Mouse (Mus musculus): ENCODE measurements at regions not wholly inside any gene's neighbourhood (a gene's known extent, or its start where the extent isn't known, plus 50 kb on each side); places are given as distances from the start of the nearest gene placed in this dataset.

- no peak for DNase-seq (ENCODE audit: low read depth, low spot score)
Observed at GRCm38 (mm10) chr2:6263565-6263964, 50.7 kb upstream of the Echdc3 start.

GRCm38 (mm10) chr2:6264085-6264783 lies 51.4 kb upstream of the Echdc3 start:
- no peak for DNase-seq (ENCODE audit: low read depth, low spot score)

DNA sequence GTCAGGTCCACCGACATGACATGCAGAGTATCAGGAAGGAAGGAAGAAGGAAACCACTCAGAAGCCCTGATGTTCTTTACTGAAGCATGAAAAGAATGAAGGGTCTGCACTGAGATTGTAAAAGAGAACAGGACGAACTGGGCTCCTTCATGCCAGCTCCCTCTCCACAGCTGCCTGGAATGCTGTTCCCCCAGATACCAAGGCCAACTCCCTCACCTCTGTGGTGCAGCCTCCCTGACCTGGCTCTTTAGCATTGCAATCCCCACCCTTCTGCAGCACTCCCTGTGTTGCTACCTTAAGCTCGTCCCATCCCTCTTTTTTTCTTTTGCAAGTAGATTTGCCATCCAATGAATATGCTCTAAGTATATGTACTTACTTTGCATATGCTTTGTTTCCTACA lies 52.3 kb upstream of the Echdc3 start:
- no peak for DNase-seq (ENCODE audit: low read depth, low spot score)

GRCm38 (mm10) chr2:6267066-6267465 lies 54.2 kb upstream of the Echdc3 start:
- no peak for DNase-seq (ENCODE audit: low read depth, low spot score)

GRCm38 (mm10) chr2:6267537-6267936 lies 54.7 kb upstream of the Echdc3 start:
- peak; percentile 87 for DNase-seq (ENCODE audit: low read depth, low spot score)

DNA sequence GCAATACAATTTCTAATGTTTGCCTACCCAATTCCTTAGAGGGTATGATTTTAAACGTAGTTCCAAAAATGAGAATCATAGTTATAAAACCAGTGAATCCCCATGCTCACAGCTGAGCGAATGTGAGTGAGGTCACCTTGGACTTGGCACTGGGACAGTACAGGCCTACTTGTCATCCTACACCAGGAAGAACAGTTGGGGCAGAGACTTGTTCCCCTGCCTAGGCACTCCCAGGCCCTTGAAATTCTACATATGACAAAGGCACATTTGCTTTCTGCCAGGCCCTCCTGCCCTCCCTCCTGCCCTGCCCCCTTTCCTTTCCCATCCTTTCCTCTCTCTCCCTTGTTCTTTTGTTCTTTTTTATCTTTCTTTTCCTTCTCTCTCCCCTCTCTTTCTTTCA lies 50.0 kb upstream of the Usp6nl start:
- DNase-seq (ENCODE audit: low read depth, low spot score) = peak; percentile 15
